Mouse (Mus musculus) CD4-positive helper T cell, adult 2 months (primary cell): ENCODE measurements around the gene Ccnd2.
A peak's percentile ranks its signal among the peaks of the same experiment; 100 is the strongest.

Experiments used
- DNase-seq: peaks from one replicate; pipeline ENCODE4 v3.0.0-alpha.2; 2012; ENCODE audit warnings: low read depth, missing footprints, low spot score

Gene Ccnd2

DNA sequence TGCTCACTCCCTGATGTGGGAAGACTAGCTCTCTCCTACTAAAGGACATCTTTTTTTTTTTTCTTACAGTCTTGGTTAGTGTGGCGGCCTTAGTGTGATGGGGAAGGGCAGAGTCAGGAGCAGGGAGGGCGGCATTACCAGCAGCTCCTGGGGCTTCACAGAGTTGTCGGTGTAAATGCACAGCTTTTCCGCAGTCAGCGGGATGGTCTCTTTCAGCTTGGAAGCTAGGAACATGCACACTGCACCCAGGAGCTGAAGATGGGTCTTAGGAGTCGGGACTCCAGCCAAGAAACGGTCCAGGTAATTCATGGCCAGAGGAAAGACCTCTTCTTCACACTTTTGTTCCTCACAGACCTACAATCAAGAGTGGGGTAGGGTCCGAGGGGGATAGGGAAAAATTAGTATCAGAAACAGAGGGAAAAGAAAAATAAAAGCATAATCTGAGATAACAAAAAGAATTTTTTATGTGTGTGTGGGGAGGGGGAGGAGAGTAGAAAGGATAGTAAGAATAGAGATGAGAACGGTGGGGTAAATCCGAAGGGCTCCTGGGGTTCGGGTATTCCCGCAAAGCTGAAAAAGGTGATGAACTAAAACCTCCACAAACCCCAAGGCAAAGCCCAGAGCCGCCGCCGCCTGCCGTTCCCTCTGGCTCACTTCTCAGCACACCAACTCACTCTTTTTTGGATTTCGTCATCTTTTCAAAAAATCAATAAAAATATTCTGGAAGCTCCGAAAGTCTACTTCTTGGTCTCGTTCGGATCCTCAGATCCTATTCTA lies 3.3 kb downstream of the Ccnd2 start:
- DNase-seq: peak; percentile 39

DNA sequence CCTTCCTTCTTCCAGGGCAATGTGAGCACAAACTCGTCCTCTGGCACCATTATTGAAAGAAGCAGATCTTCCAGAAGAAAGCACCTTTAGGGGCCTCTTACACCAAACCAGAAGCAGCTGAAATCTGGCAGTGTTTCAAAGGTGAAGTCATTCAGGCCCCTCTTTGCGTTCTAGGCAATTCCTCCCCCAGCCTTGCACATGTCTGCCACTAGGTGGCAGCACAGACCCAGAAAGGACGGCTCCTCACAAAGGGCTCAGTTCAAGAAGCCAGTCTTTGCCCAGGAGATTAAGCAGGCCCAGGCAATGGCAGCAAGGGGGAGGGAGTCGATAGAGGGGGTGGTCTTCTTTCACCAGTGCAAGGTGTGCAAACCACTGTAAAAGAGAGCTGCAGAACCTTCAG lies 4.3 kb downstream of the Ccnd2 start:
- peak; percentile 90 for DNase-seq

DNA sequence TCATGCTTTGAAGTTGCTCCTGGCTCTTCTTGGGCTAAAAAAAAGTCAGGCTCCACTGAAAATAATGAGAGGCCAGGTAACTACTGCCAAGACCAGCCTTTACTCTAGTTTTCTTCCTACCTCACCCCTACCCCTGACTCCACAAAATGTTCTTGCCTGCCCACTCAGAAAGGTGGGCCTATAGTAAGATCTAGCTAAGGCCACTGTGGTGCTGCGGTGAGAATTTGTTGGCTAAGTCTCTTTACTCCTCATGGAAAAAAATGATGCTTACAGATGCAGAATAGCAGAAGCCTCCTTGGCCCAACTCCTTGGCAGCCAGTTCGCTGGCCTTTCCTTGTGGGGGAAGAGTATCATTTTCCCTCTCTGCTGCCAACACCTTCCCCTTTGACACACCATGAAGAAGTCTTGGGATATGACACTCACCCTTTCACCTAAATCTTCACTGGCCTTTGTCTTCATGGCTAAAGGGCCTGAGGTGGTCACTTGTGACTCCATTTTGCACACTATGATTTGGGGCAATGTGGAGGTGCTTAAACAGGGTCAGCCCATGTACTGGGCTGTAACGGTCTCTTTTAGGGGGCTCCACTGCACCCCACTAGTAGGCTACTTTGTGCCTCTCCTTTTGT lies 5.6 kb downstream of the Ccnd2 start:
- no peak for DNase-seq

DNA sequence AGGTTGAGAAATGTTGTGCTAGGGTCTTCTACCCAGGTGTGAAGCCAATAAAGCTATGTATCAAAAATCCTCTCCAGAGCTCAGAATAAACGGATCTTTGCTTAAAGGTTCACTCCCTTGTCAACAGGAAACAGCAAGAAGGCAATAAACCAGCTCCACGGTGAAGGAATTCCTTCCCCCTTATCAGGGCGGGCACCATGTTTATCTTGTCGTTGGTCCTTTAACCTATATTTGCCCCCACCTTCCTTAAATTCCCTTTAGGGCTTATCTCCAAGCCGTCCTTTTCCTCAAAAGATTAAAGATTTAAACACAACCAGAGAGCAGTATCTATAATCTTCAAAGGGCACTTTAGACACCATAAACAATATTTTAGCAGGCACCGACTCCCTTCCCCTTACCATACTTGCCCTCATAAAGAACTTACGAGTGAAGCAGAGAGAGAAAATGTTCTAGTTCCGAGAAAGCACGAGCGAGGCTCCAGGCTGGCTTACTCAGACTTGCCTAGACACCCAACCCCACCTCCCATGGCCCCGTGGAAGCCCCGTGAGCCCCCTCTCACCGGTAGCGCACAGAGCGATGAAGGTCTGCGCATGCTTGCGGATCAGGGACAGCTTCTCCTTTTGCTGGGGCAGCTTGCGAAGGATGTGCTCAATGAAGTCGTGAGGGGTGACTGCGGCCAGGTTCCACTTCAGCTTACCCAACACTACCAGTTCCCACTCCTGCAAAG lies 6.4 kb downstream of the Ccnd2 start:
- no peak for DNase-seq

DNA sequence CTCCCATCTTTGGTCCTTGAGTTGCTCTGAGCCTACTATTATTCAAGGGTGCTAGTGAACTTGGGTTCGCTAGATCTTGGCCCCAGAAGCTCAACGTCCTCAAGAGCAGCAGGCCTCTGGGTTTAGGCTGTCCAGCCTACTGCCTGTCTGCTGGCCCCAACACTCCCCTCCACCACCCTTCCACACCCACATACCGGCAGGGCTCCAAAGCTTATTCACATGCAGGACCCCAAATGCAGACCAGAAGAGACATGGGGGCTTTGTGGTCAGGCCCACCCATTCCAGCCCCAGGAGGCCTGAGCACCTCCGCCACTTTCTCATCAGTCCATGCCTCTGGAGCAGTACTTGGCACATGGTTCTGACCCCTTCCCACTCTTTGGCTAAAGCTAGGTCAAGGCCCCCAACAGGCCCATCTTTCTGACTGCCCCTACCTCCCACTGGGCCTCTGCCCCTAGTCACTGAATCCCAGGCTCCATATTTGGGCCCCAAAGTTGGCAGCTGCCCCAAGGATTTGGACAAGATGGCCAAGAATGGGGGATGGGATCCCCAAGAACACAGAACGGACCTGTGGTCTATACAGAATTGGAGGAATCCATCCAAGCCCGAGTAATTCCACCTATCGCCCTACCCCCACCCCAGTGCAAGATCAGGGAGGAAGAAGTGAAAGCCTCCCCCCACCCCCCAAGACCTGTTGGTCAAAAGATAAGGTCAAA lies 8.3 kb downstream of the Ccnd2 start:
- DNase-seq: no peak

DNA sequence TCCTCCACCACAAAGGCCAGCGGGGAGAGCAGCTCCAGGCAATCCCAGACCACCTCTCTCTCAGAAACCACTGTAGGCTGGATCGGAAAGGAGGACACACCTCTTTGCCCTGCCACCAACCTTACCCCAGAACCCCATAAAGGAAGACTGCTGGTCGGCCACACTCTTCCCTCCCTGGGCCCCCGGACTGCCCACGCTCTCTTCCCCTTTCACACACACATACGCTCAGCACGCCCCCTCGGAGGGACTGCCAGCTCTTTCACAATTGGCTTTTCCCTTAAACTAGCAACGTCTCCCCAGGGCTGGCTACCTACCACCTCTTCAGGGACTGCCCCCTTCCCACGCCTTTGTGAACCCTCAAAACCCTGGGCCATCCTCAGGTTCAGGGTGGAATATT lies 8.9 kb downstream of the Ccnd2 start:
- peak; percentile 40 for DNase-seq

DNA sequence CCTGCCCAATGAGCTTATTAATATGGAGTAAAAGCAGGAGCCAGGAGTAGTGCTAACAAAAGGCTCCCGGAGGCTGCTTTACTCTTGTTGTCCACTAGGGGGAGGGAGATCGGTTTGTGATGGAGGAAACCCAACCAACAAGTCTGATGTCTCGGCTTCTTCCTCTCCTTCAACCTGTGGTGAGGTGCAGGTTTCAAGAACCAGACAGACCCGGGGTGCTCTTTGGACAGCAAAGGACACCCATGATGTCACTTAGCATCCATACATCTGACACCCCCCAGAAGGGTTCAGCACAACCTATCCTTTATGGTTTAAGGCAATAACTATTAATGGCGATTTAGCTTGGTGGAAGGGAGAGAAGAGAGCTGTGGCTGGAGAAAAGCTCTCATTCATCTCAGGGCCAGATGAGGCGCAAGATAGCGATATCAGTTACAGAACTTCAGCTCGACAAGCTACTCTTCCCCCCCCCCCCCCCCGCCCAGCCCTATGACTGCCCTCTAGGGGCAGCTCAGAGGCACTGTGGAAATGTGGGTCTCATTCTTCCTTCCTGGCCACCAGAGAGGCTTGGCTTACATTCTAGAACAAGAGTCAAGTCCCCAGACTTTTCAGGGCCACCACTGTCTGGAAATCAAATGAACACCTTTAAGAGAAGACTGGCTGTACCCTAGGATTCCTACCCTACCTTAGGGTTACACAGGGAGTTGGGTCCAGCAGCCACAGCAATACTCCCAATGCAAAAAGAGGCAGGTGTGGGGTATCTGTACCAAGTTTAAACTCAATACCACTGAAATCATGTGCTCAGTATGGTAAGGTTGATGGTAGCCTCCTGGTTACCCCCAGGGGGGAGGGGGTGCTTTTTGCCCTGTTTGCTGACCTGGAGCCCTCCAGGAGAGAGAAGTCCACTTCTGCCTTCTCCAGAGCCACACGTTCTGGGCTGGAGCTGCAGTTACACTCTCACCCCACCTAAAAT lies 9.6 kb downstream of the Ccnd2 start:
- peak; percentile 82 for DNase-seq

DNA sequence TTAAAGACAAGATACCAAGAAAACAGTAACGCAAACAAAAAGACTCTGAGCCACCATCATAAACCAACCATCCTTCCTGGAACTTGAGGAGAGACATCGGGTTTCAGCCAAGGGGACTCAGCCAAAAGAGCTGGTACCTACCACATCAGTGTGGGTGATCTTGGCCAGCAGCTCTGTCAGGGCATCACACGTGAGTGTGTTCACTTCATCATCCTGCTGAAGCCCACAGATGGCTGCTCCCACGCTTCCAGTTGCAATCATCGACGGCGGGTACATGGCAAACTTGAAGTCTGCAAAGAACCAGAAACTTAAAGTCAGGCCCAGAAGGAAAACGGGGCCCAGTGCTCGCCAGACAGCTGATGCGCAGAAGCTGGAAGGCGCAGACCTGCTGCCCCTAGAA lies 13.0 kb downstream of the Ccnd2 start:
- DNase-seq: no peak

DNA sequence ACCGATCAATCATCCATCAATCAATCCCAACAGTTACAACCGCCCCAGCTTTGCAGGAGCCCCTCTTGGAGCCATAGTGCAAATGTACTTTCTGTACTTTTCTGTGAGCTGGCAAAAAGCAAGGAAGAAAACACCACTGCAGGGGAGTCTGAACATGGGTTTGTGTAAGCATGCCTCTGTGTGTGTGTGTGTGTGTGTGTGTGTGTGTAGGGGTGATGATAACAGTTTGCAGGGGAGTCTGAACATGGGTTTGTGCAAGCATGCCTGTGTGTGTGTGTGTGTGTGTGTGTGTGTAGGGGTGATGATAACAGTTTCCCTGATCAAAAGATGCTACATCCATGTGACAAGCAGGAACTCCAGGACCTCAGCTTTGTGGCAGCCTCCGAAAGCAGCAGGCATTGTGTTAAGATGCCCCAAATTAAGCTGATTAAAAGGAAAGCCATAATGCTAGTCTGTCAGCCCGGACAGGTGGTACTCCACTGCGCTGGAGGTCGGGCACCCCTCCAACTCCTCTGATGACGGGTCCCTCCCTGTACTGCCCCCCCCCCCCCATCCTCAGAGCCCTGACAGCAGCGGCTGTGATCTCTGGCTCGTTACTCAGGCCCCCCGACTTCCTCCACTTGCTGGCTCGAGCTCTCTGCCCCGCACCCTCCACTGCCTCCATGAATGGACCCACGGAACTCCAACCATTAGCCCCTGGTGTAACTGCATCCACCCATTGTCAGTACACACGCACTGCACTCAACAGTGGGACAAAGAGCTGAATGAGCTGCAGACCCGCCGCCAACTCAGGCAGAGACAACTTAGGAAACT lies 18.4 kb downstream of the Ccnd2 start:
- no peak for DNase-seq

DNA sequence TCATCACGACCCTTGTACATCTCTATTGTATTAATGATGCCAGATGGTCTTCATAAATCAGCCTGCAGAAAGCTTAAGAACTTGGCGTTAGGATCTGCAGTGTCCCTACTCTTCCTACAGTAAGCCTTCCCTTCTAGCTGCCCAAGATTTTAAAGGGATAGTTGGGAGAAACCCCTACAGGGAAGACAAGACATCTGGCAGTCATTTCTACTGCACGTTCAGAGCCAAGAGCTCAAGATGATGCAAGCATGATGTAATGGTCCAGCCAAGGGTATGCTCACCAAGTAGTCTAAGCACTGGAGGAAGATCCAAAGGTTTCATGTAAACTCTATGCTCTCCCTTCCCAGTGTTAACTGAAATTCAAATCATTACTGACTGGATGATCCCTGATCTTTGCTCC lies 19.3 kb downstream of the Ccnd2 start:
- no peak for DNase-seq

DNA sequence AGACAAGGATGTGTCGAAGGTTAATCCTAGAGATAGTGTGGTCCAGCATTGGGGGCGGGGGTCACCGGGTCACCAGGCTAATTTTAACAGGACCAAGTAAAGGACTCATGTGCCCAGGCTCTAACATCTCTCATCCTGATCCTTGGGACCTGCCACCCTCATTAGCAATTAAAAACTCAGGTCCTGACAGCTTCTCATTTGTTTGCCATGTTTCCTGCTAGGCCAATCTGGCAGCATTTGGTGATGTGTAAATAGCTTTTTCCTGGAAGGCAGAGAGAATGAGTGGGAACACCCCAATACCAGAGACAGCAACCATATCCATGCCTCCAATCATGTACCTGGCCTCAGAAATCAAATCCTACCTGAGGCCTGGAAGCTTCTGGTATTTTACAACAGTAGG lies 20.0 kb downstream of the Ccnd2 start:
- DNase-seq: no peak

DNA sequence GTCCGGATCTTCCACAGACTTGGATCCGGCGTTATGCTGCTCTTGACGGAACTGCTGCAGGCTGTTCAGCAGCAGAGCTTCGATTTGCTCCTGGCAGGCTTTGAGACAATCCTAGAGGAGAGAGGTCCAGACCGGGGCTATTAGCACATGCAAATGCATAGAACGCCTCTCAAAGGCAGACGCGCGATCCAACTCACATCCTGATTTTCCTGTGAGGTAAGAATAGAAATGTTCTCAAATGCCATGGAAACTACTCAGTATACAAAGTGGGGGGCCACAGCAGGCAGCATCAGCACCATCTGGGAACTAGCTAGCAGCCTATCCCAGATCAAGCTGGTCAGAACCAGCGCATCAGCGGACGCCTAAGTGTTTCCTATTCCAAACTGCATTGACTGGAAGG lies 21.6 kb downstream of the Ccnd2 start:
- DNase-seq: no peak

DNA sequence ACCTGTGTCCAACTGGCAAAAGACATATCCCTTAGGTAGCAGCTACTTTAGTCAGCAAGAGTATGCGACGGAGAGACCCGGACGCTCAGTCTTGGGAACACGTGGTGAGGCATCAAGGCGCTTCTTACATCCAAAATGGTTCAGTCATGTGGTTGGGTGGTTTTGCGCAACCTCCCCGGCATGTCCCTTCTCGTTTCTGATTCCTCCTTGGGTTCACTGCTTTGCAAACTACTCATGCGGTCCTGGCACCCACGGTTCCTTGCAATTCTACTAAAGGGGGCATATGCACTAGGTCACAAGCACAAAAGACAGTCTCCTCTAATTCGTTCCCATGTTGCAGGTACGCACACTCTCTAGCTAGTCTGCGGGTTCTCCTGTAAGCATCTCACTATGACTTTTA lies 22.3 kb downstream of the Ccnd2 start:
- no peak for DNase-seq

DNA sequence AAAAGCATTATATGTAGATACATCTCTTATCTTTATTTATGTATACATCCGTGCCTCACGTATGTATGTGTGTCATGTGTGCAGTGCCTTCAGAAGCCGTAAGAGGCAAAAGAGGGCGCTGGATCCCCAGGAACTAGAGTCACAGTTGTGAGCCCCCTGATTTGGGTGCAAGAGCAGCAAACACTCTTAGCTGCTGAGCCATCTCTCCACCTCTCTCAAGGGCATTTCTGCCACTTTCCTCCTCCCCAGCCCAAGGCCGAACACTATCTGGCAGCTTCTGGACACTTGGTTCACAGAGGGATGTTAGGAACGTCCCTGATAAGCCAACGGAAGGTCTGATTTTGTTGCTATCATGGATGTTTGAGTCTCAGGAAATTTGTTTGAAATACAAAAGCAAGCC lies 28.5 kb downstream of the Ccnd2 start:
- no peak for DNase-seq

DNA sequence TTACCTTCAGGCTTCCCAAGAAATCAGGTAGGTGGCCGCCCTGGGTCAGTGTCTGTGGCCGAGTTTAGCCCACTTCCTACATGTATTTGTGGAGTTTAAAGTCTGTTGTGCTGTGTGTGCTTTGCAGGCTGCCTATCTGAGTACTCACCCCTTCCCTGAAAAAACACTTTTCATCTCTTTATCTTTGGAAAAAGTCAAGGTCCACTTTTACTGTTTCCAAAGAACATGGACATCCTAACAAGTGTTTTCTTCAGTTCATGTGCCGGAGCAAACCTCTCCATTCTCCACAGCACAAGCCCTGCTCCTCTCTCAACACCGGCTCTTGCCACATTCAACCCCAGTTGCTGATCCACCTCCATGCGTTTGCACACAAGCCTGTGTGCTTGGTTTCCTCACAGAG lies 29.0 kb downstream of the Ccnd2 start:
- no peak for DNase-seq

DNA sequence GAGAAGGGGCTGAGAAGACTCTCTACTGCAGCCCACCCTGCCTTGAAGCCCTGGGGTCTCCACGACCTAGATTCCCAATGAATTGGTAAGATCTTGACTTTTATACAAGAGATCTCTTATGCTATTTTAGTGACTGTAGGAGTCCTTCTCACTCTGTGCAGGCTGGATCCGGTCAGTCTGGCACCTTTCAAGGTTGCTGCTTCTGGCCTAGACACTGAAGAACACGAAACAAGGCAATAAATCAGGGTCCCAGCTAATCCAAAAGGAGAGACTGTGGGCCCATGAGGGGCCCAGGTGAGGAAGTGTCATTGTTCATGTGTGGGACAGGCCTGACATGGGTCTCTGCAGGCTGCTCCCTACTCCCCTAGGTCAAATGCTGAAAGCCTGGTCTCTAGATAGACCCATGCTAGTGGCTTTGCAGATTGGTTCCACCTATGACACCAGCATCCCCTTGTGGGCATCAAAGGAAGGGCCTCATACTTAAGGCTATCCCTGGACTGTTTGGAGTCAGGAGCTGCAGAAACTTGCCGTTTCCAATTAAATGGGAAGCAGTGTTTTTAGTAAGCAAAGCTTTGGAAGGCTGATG lies 29.7 kb downstream of the Ccnd2 start:
- DNase-seq: peak; percentile 25

DNA sequence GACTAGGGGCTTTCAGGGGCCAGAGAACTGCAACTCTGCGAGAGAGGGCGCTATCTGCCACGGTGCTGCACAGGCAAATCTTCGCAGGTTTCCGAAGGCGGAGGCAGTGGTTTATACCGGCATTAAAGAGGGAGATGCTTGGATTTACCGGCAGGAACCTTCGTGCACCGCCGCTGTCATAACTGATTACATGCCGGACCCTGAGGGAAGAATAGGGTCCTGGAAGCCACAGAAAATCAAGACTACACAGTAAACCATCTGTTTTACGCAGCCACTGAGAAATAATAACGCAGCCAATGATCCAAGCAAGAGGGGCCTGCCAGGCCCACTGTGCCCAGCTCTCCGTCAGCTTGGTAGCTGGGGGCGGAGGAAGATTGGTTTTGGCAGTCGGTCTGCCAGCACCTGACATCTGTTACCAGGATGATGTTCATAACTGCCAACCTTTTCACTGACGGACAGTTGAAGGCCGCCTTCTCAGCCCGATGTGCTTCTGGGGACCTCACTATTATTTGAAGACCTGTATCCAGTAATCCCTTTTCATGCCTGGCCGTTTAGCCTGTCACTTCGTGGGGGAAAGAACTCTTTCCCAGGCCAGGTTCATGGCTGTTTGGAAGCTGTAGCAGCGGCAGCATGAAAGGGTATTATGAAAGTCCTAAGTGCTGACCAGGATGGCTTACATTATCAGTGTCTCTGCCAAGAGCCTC lies 37.1 kb downstream of the Ccnd2 start:
- DNase-seq: no peak

DNA sequence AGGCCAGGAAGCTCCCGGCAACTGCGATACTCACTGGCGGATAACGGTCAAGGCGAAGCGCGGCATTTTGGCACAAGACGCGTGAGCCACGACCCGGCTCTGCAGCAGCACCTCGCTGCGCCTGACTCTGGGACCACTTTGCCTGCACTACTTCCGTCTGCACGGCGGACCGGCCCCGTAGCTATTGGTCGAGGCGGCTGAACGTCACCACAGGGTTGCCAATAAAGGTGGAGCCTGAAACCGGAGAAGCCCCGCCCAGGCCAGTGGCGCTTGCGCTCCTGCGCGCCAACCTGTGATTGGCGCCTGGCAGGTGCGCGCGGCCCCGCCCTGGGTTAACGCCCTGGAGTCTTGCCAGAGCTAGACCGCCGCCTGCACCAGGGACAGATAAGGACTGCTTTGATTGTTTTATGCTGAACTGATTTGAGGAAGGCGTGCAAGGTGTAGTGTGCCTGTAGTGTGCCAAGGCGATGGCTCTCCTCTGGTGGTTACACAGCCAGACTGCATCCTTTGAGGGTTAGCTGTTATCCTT lies 42.5 kb downstream of the Ccnd2 start, which contains the start of gene Tigar:
Tigar (minus strand) TSS at position 156 of the 529 bp plus-strand sequence.
- peak; percentile 98 for DNase-seq
